Mouse (Mus musculus): ENCODE results near the gene Snrpg. TPM values are rescaled to one million over a fixed set of nuclear protein-coding genes. Genes with fewer than 3 reads are reported as not detected.

Gene Snrpg
- polyA plus RNA-seq, 1 experiment from 2014 or later, result 764 TPM

DNA sequence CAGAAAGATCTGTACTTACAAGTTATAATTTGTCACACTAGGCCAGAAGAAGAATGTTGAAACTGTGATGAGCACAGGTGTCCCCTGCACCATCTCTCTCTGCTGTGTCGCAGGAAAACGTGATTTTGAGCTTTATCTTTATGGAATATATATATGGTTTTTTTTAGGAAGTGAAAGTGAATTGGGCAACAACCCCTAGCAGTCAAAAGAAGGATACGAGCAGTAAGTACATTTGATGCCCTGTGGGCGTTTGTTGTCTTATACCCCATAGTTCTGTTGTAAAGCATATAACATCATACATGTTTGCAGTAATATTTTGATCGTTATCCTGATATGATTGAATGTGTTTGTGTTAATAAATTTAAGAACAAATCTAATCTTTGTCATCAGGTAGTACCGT is 47.6 kb downstream of the Snrpg start:
- Histone ChIP-seq H3K4me3 (ENCODE audit: low read depth, low read length) (no peak overlapping the region), H3K36me3 (ENCODE audit: control insufficient read depth, insufficient read depth, low read length) (peaks cover 83% of the 10 kb centered on the region), H3K27me3 (replicated peaks; ENCODE audit: control insufficient read depth, insufficient read depth, low read length) (no peaks in the 10 kb centered on the region), H3K9ac (ENCODE audit: low read length) (no peak overlapping the region), H3K4me1 (ENCODE audit: control insufficient read depth, insufficient read depth, low read length) (no peaks in the 10 kb centered on the region), H3K27ac (ENCODE audit: low read depth, low read length) (no peak overlapping the region), H3K4me2 (ENCODE audit: low read length) (no peak overlapping the region), H3K9me3 (replicated peaks; ENCODE audit: control insufficient read depth, low read length) (no peaks in the 10 kb centered on the region)
- 96% methylated on average over 6 of the region's 6 CpGs for WGBS
- no peak for ATAC-seq
- DNase-seq (ENCODE audit: low spot score), result no peak

DNA sequence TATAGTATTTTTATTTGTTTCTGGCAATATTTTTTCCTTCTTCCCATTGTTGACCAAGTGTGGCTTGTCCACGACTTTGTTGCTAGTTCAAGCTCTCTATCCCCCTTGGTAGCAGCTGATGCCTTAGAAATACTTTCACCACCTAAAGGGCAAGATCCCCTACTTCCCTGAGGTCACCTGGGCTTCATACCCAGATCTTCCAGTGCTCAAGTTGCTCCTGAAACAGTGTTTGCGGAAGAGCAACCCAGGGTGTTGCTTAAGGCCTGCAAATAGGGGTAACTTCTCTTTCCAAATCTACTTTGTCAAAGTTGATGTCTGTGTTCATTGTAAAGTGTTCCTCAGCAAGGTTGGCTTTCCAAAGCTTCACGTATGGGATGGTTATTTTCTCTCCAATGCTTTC is 48.1 kb downstream of the Snrpg start:
- Histone ChIP-seq H3K4me2 (ENCODE audit: low read length) (no peak overlapping the region), H3K36me3 (ENCODE audit: control insufficient read depth, insufficient read depth, low read length) (peaks cover 81% of the 10 kb centered on the region), H3K4me1 (ENCODE audit: control insufficient read depth, insufficient read depth, low read length) (no peaks in the 10 kb centered on the region), H3K9ac (ENCODE audit: low read length) (no peak overlapping the region), H3K9me3 (replicated peaks; ENCODE audit: control insufficient read depth, low read length) (no peaks in the 10 kb centered on the region), H3K27ac (ENCODE audit: low read depth, low read length) (no peak overlapping the region), H3K27me3 (replicated peaks; ENCODE audit: control insufficient read depth, insufficient read depth, low read length) (no peaks in the 10 kb centered on the region), H3K4me3 (ENCODE audit: low read depth, low read length) (no peak overlapping the region)
- ATAC-seq (no peak), DNase-seq (ENCODE audit: low spot score) (no peak)
- 89% methylated on average over 3 of the region's 3 CpGs for WGBS

DNA sequence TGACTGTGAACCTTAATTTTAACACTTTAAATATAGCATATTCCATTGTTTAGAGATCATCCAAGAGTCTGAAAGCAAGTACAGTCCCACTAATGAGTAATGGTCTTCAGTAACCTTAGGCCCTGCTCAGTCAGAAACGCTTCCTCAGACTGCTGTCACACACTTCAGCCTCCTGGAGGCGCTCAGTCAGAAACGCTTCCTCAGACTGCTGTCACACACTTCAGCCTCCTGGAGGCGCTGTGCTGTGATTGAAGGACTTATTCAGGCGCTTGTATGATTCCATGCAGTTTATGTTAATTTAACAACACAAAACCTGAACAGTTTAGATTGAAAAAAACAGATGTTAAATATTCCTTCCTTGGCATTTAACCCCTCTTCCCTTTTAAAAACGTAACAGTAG is 49.4 kb downstream of the Snrpg start:
- Histone ChIP-seq H3K27me3 (replicated peaks; ENCODE audit: control insufficient read depth, insufficient read depth, low read length) (no peaks in the 10 kb centered on the region), H3K9me3 (replicated peaks; ENCODE audit: control insufficient read depth, low read length) (no peaks in the 10 kb centered on the region), H3K4me2 (ENCODE audit: low read length) (no peak overlapping the region), H3K9ac (ENCODE audit: low read length) (no peak overlapping the region), H3K4me3 (ENCODE audit: low read depth, low read length) (no peak overlapping the region), H3K27ac (ENCODE audit: low read depth, low read length) (no peak overlapping the region), H3K36me3 (ENCODE audit: control insufficient read depth, insufficient read depth, low read length) (peaks cover 82% of the 10 kb centered on the region), H3K4me1 (ENCODE audit: control insufficient read depth, insufficient read depth, low read length) (no peaks in the 10 kb centered on the region)
- ATAC-seq (no peak), DNase-seq (ENCODE audit: low spot score) (no peak)
- WGBS, result 73% methylated on average over 6 of the region's 6 CpGs

DNA sequence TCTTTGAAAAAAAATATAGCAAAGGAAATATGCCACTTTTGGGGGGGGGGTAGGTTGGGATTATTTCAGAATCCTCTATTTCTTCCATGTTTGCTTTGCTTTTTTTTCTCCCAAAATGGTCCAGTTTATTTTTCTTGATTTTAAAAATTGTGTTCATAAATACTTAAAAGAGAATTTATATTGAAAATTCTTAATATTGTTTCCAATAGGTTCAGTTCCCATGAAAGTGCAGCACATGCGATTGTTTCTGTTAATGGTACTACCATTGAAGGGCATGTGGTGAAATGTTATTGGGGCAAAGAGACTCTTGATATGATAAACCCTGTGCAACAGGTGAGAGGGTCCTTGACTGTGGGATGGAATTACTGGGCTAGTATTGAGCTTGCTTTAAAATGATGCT is 55.3 kb downstream of the Snrpg start, which contains the start of gene Gm44790:
TSS of gene Gm44790 (plus strand) at position 301 of the 400 bp plus-strand sequence.
- DNase-seq (ENCODE audit: low spot score), result no peak
- WGBS, result 95% methylated on average over 1 of the region's 1 CpGs

More for the DNA sequence above, 55.3 kb downstream of the Snrpg start, which contains the start of gene Gm44790:
- H3K27ac ChIP-seq (ENCODE audit: low read depth, low read length), result no peak within 1 kb of the TSS
- no peaks in the 10 kb centered on the region for H3K4me1 ChIP-seq (ENCODE audit: control insufficient read depth, insufficient read depth, low read length)
- H3K4me3 ChIP-seq (ENCODE audit: low read depth, low read length), result no peak within 1 kb of the TSS
- H3K27me3 ChIP-seq (replicated peaks; ENCODE audit: control insufficient read depth, insufficient read depth, low read length), result no peaks in the 10 kb centered on the region
- peaks cover 84% of the 10 kb centered on the region for H3K36me3 ChIP-seq (ENCODE audit: control insufficient read depth, insufficient read depth, low read length)
- no peak within 1 kb of the TSS for H3K9ac ChIP-seq (ENCODE audit: low read length)
- no peak within 1 kb of the TSS for H3K4me2 ChIP-seq (ENCODE audit: low read length)
- no peaks in the 10 kb centered on the region for H3K9me3 ChIP-seq (replicated peaks; ENCODE audit: control insufficient read depth, low read length)
- ATAC-seq, result no peak

Other genes with a start within 250 kb of the Snrpg start
- gene Tgfa, start 176.1 kb upstream of the Snrpg start, polyA plus RNA-seq (2014; fragmentation: Nextera tagmentation; extraction: Ambion mirVana), result 7.5 and 12.0 TPM in 2 replicates
- gene Fam136a, start 5.7 kb upstream of the Snrpg start, polyA plus RNA-seq (2014; fragmentation: Nextera tagmentation; extraction: Ambion mirVana), result 129 and 130 TPM in 2 replicates
- gene Pcyox1, start 25.9 kb downstream of the Snrpg start, polyA plus RNA-seq (2014; fragmentation: Nextera tagmentation; extraction: Ambion mirVana), result 81.3 and 90.2 TPM in 2 replicates
- 299 and 325 TPM in 2 replicates for gene Tia1, start 32.9 kb downstream of the Snrpg start, polyA plus RNA-seq (2014; fragmentation: Nextera tagmentation; extraction: Ambion mirVana)
- 1.9 TPM in 1 of 2 replicates, not detected in the other for gene Gm44790, start 55.4 kb downstream of the Snrpg start, polyA plus RNA-seq (2014; fragmentation: Nextera tagmentation; extraction: Ambion mirVana)
- 33.6 and 35.2 TPM in 2 replicates for gene C87436, start 67.1 kb downstream of the Snrpg start, polyA plus RNA-seq (2014; fragmentation: Nextera tagmentation; extraction: Ambion mirVana)
- 176 and 206 TPM in 2 replicates for gene Pcbp1, start 155.0 kb downstream of the Snrpg start, polyA plus RNA-seq (2014; fragmentation: Nextera tagmentation; extraction: Ambion mirVana)